In the genomic region with DNA sequence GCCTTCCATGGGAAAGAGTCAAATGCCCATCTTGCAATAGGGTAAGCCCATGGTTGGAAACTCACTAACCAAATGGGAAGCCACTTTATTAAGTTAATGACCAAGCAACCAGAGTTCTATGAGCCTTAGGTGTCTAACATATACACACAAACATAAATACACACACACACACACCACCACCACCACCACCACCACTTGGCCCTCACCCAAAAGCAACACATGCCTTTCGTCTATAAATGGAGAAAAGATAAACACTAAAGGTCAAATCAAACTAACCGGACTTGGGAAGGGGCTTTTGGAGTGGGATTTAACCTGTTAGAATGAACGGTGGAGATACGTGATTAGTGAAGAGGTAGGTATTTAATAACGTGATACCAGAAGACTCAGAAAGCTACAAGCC, we compare ENCODE assay signal across 11 mouse cellular contexts. TPM values are rescaled to one million over a fixed set of nuclear protein-coding genes. Genes with fewer than 3 reads are reported as not detected.
DNase-seq lines count a peak whose midpoint lies in the region; ATAC-seq and TF ChIP-seq lines count a peak whose summit lies in the region.
"Had no signal": no experiment of that assay in that cellular context is flagged by ENCODE, and none has a peak within 500 bp of the region (broad histone marks: within the 10 kb centered on the region; RNA-seq: fewer than 3 reads in every experiment).

No protein-coding gene starts in this region.

- peak overlapping the region; percentile 85 for H3K27ac ChIP-seq in gastrocnemius, adult 2 months
- H3K27ac ChIP-seq in intestine, embryonic 15.5 days, result no peak overlapping the region
- H3K27ac ChIP-seq in stomach, embryonic 14.5 days (ENCODE audit: low read length), result no peak overlapping the region
- H3K27ac ChIP-seq: midbrain, embryonic 13.5 days had no signal

- H3K9me3 ChIP-seq in intestine, embryonic 15.5 days, result no peaks in the 10 kb centered on the region
- no peaks in the 10 kb centered on the region for H3K9me3 ChIP-seq in stomach, embryonic 14.5 days (ENCODE audit: control insufficient read depth, low read depth, low read length)
- H3K9me3 ChIP-seq: midbrain, embryonic 13.5 days had no signal

- 28% methylated on average over 5 of the region's 5 CpGs for WGBS in lung, adult 2 months
- 34% methylated on average over 5 of the region's 5 CpGs for WGBS in intestine, embryonic 15.5 days
- 21% methylated on average over 5 of the region's 5 CpGs for WGBS in stomach, embryonic 14.5 days

- no peak for TF ChIP-seq POLR2A in lung, adult 2 months (IDR thresholded peaks at IDR 0.05; ENCODE audit: borderline replicate concordance, extremely low read depth, low read depth, low read length)

- no peaks in the 10 kb centered on the region for H3K27me3 ChIP-seq in intestine, embryonic 15.5 days (replicated peaks)
- no peaks in the 10 kb centered on the region for H3K27me3 ChIP-seq in stomach, embryonic 14.5 days (ENCODE audit: control insufficient read depth, insufficient read depth, low read length)

- intact Hi-C loops in gastrocnemius, adult 2 months (cut with DNase I), result no loop called here

- TF ChIP-seq CTCF in gastrocnemius, adult 2 months (IDR thresholded peaks at IDR 0.05), result no peak
- no peak for TF ChIP-seq CTCF in lung, adult 2 months (IDR thresholded peaks at IDR 0.05; ENCODE audit: insufficient read depth, low read length)

- peak overlapping the region; percentile 96; the same call in 1 of the 2 replicates for H3K4me2 ChIP-seq in intestine, embryonic 15.5 days (replicated peaks)
- peak overlapping the region; percentile 62; the same call in 1 of the 2 replicates for H3K4me2 ChIP-seq in stomach, embryonic 14.5 days (replicated peaks; ENCODE audit: low read depth, low read length)

- H3K4me1 ChIP-seq in lung, adult 2 months (ENCODE audit: control insufficient read depth, insufficient read depth, low read length), result peaks cover 13% of the 10 kb centered on the region
- H3K4me1 ChIP-seq in intestine, embryonic 15.5 days (replicated peaks), result peaks cover 18% of the 10 kb centered on the region
- peaks cover 7% of the 10 kb centered on the region; the same call in 1 of the 2 replicates for H3K4me1 ChIP-seq in stomach, embryonic 14.5 days (ENCODE audit: control insufficient read depth, insufficient read depth, low read length)

- peak overlapping the region; percentile 79 for H3K4me3 ChIP-seq in gastrocnemius, adult 2 months
- H3K4me3 ChIP-seq in lung, adult 2 months (replicated peaks; ENCODE audit: extremely low read depth, low read depth, low read length), result peak overlapping the region; percentile 66
- peak overlapping the region; percentile 63 for H3K4me3 ChIP-seq in intestine, embryonic 15.5 days (replicated peaks)
- H3K4me3 ChIP-seq in stomach, embryonic 14.5 days (ENCODE audit: low read depth, low read length), result 0 out of 2 replicates have a peak overlapping the region, but pooled peaks have one; percentile 1

- no peak for DNase-seq in gastrocnemius, adult 2 months
- no peak for DNase-seq in gastrocnemius, adult 8-10 months (ENCODE audit: low spot score in 2 of 2)
- DNase-seq in lung, adult 2 months, result no peak
- DNase-seq in lung, postnatal 36 days, result no peak
- no peak for DNase-seq in natural killer cell, adult 2 months (ENCODE audit: low spot score in 2 of 2)
- DNase-seq: adrenal gland, postnatal 10 days; cerebellum, adult 2 months had no signal

- H3K9ac ChIP-seq in intestine, embryonic 15.5 days, result 0 out of 2 replicates have a peak overlapping the region, but pooled peaks have one; percentile 66
- no peak overlapping the region for H3K9ac ChIP-seq in stomach, embryonic 14.5 days (replicated peaks; ENCODE audit: low read depth, low read length)

- ATAC-seq in intestine, embryonic 15.5 days, result no peak
- ATAC-seq in stomach, embryonic 14.5 days (ENCODE audit: insufficient number of reproducible peaks, insufficient read depth, low FRiP score, low read depth), result no peak
- ATAC-seq in megakaryocyte-erythroid progenitor cell, adult 5-6 weeks (replicated peaks; ENCODE audit: low FRiP score, low TSS enrichment, poor library complexity, severe bottlenecking), result no peak
- ATAC-seq: midbrain, embryonic 13.5 days had no signal

- no peaks in the 10 kb centered on the region for H3K36me3 ChIP-seq in intestine, embryonic 15.5 days
- H3K36me3 ChIP-seq in stomach, embryonic 14.5 days (ENCODE audit: control insufficient read depth, insufficient read depth, low read length), result no peaks in the 10 kb centered on the region
- H3K36me3 ChIP-seq: midbrain, embryonic 13.5 days had no signal

RNA-seq across cellular contexts. Expression of a gene that starts 1.1 kb away (rescaled TPM):
- total RNA-seq in gastrocnemius, adult 2 months (2021), result 1 to 10 TPM; 3.7 to 5.1 TPM
- 1 to 10 TPM; 1.8 to 3.2 (median 2.5) TPM for total RNA-seq in gastrocnemius, adult 8-10 months (2022)
- polyA plus RNA-seq in lung, adult 2 months (2012; rRNA removed), result 67.7 and 79.6 TPM in 2 replicates
- 8.5 and 8.8 TPM in 2 replicates for polyA plus RNA-seq in intestine, embryonic 15.5 days (2015; fragmentation: Nextera tagmentation; extraction: Ambion mirVana)
- 11.1 and 12.7 TPM in 2 replicates for polyA plus RNA-seq in stomach, embryonic 14.5 days (2014; fragmentation: Nextera tagmentation; extraction: Ambion mirVana)
- total RNA-seq in megakaryocyte-erythroid progenitor cell, adult 5-6 weeks (2014; fragmentation: Nextera tagmentation), result not detected in 2 replicates
- total RNA-seq in megakaryocyte-erythroid progenitor cell, adult 5-6 weeks (2017), result not detected in 2 replicates

Comparison
In these comparisons a context has a peak if more than half of its experiments do, and no peak if none do; other contexts are left out.
1. H3K4me3 ChIP-seq: peak in every context shown above with its lines; median percentile 79 in gastrocnemius, adult 2 months; 66 in lung, adult 2 months; 63 in intestine, embryonic 15.5 days; 1 in stomach, embryonic 14.5 days.